Mouse (Mus musculus) right cerebral cortex, postnatal 36 days (tissue): ENCODE results near the gene C1ql1.
A peak's percentile ranks its signal among the peaks of the same experiment; 100 is the strongest.

Source experiments
- DNase-seq, 2 experiments: peaks; one replicate each; pipeline ENCODE4 v3.0.0; 2022; ENCODE audit warnings: low spot score in 2 of 2, mixed read lengths in 1 of 2

Gene C1ql1

DNA sequence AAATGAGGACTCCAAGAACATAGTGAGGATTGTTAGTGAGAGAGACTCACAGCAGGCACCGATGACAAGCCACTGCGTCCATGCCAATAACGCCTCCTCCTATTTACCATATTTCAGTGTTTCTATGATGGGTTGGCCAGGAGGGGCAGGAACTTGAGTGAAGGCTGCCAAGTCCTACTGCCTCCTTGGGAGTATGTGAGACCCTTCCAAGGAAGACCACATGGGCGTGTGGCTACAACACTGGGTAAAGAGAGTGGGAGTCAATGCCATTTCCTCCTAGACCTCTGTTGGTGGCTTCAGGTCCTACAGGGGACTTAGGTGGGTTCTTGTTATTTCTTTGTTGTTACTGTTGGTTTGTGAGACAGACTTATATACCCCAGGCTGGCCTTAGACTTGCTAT is 45.3 kb downstream of the C1ql1 start:
- no peak for DNase-seq

DNA sequence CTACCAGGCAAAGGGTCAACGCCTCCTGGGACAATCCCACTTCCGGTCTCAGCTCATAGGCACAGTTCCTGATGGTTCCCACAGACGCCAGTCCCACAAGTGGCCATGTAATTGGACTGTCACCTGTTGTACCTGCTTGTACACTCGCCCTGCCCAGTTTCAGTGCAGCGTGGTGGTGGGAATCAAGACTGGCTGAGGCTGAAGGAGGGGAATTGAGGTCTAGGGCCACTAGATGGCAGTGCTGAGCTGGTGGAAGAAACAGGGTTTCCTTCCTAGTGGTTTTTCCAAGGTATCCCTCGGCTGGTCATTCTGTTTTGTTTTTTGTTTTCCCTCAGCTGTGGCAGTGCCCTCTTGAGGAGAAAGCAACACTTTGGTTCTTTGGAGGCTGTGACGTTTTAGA is 45.7 kb downstream of the C1ql1 start, which contains the start of gene Gfap:
Gene Gfap (minus strand): TSS at position 150 of the 400 bp plus-strand sequence.
- peak; percentile 45 to 71 for DNase-seq

- no peak for DNase-seq
These were observed 48.1 kb downstream of the C1ql1 start for GRCm38 (mm10) chr11:102898408-102898807.

GRCm38 (mm10) chr11:102896641-102897040 is 49.8 kb downstream of the C1ql1 start:
- no peak for DNase-seq

GRCm38 (mm10) chr11:102895779-102896178 is 50.7 kb downstream of the C1ql1 start:
- no peak for DNase-seq

- DNase-seq = no peak
These were observed 51.8 kb downstream of the C1ql1 start for GRCm38 (mm10) chr11:102894716-102895115.

DNA sequence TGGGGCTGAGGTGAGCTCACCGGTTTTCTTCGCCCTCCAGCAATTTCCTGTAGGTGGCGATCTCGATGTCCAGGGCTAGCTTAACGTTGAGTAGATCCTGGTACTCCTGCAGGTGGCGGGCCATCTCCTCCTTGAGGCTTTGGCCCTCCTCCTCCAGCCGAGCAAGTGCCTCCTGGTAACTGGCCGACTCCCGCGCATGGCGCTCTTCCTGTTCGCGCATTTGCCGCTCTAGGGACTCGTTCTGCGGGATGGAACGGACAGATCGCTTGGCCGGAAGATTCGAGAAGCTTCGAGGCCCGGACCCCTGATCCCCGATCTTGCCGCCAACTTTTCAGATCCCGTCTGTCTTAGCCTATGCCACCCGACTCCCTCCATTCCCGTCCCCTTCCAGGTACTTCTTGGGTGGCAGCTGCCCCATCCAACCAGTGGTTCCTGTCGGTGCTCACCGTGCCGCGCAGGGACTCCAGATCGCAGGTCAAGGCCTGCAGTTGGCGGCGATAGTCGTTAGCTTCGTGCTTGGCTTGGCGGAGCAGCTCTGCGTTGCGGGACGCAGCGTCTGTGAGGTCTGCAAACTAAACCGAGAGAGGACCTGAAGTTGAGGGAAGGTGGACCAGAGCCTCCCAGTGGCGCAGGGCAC is 53.4 kb downstream of the C1ql1 start:
- no peak for DNase-seq

- no peak for DNase-seq
These were observed 56.4 kb downstream of the C1ql1 start for GRCm38 (mm10) chr11:102890096-102890495.
